In the genomic region with DNA sequence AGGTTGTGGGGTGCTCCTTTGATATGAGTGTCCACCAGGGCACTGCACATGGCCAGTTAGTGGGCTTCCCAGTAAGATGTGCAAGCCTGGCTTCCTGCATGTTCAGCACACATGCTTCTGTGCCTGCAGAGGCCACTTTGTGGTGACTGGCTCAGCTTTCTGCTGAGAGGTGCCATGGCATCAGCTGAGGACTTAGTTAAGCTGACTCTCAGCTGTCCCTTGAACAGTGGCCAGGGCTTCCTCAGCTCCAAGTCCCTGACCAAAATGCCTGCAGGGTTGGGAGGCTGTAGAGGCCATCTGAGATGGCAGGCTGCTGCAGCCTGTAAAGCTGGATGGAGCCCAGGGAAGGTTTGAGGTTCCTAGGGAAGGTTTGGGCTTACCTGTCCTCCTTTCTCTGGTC, we compare ENCODE assay signal across 26 mouse cellular contexts. TPM values are rescaled to one million over a fixed set of nuclear protein-coding genes. Genes with fewer than 3 reads are reported as not detected.
DNase-seq lines count a peak whose midpoint lies in the region; ATAC-seq and TF ChIP-seq lines count a peak whose summit lies in the region.
"Had no signal": no experiment of that assay in that cellular context is flagged by ENCODE, and none has a peak within 500 bp of the region (broad histone marks: within the 10 kb centered on the region; RNA-seq: fewer than 3 reads in every experiment).

No protein-coding gene starts in this region.

- TF ChIP-seq POLR2A in myocyte (IDR thresholded peaks at IDR 0.05; ENCODE audit: insufficient read length, low read depth), result no peak

- no peak overlapping the region for H3ac ChIP-seq in myocyte (ENCODE audit: control insufficient read depth, insufficient read length)

- peaks cover 33% of the 10 kb centered on the region for H3K79me2 ChIP-seq in myocyte (ENCODE audit: control insufficient read depth, insufficient read depth)

- H3K9ac ChIP-seq in forebrain, postnatal 0 days, result no peak overlapping the region
- H3K9ac ChIP-seq: embryonic facial prominence, embryonic 12.5 days; kidney, embryonic 15.5 days; limb, embryonic 13.5 days; liver, embryonic 13.5 days; lung, embryonic 15.5 days; midbrain, embryonic 15.5 days had no signal

- no peak for ATAC-seq in forebrain, postnatal 0 days
- ATAC-seq: CD4-positive, CD25-positive, alpha-beta regulatory T cell, adult 4 months; forebrain, embryonic 14.5 days; hindbrain, postnatal 0 days; intestine, postnatal 0 days; midbrain, embryonic 15.5 days; Patski had no signal

- DNase-seq in gastrocnemius, adult 18-20 months (ENCODE audit: low spot score), result peak; percentile 61
- DNase-seq in gastrocnemius, postnatal 4 days (ENCODE audit: low spot score in 2 of 2), result no peak
- peak; percentile 77 to 89 for DNase-seq in cerebellum, adult 18-20 months
- peak; percentile 77 to 86 for DNase-seq in cerebellum, postnatal 25 days
- DNase-seq in frontal cortex, postnatal 36 days (ENCODE audit: low spot score in 2 of 2), result no peak
- DNase-seq in forebrain, postnatal 0 days, result no peak
- DNase-seq: adrenal gland, postnatal 10 days; kidney, postnatal 4 days; layer of hippocampus, adult 9-11 months; liver, embryonic 13.5 days; right cerebral cortex, postnatal 4 days; thymus, postnatal 14 days had no signal

- no peaks in the 10 kb centered on the region for H3K36me3 ChIP-seq in myocyte (ENCODE audit: control insufficient read depth, insufficient read depth)
- no peaks in the 10 kb centered on the region for H3K36me3 ChIP-seq in forebrain, postnatal 0 days (ENCODE audit: insufficient read depth)
- H3K36me3 ChIP-seq: liver, embryonic 13.5 days; lung, embryonic 15.5 days; midbrain, embryonic 15.5 days had no signal

- no peaks in the 10 kb centered on the region for H3K4me1 ChIP-seq in forebrain, postnatal 0 days (ENCODE audit: insufficient read depth)
- H3K4me1 ChIP-seq: hindbrain, embryonic 10.5 days; midbrain, embryonic 15.5 days had no signal

- H3K4me3 ChIP-seq in myocyte, result no peak overlapping the region
- no peak overlapping the region for H3K4me3 ChIP-seq in forebrain, postnatal 0 days (ENCODE audit: low read depth, low read length)
- H3K4me3 ChIP-seq: embryonic facial prominence, embryonic 12.5 days; heart, embryonic 10.5 days; hindbrain, embryonic 10.5 days; kidney, embryonic 15.5 days; limb, embryonic 13.5 days; liver, embryonic 13.5 days; lung, embryonic 15.5 days; midbrain, embryonic 15.5 days had no signal

- TF ChIP-seq CTCF in forebrain, postnatal 0 days (IDR thresholded peaks at IDR 0.05; ENCODE audit: low read depth), result no peak

- no peak overlapping the region for H3K27ac ChIP-seq in forebrain, postnatal 0 days (ENCODE audit: low read depth, low read length)
- H3K27ac ChIP-seq: embryonic facial prominence, embryonic 12.5 days; heart, embryonic 10.5 days; hindbrain, embryonic 10.5 days; hindbrain, postnatal 0 days; kidney, embryonic 15.5 days; limb, embryonic 13.5 days; liver, embryonic 13.5 days; lung, embryonic 15.5 days; macrophage; midbrain, embryonic 15.5 days had no signal

- H3K4me2 ChIP-seq in myocyte (ENCODE audit: low read depth), result no peak overlapping the region
- no peak overlapping the region for H3K4me2 ChIP-seq in forebrain, postnatal 0 days (ENCODE audit: low read depth)
- H3K4me2 ChIP-seq: embryonic facial prominence, embryonic 12.5 days; kidney, embryonic 15.5 days; limb, embryonic 13.5 days; liver, embryonic 13.5 days; lung, embryonic 15.5 days; midbrain, embryonic 15.5 days had no signal

- no peaks in the 10 kb centered on the region for H3K9me3 ChIP-seq in forebrain, postnatal 0 days (ENCODE audit: low read length)
- H3K9me3 ChIP-seq: embryonic facial prominence, embryonic 12.5 days; heart, embryonic 10.5 days; hindbrain, embryonic 10.5 days; kidney, embryonic 15.5 days; limb, embryonic 13.5 days; liver, embryonic 13.5 days; lung, embryonic 15.5 days; midbrain, embryonic 15.5 days had no signal

- no peaks in the 10 kb centered on the region for H3K27me3 ChIP-seq in myocyte (ENCODE audit: control insufficient read depth, insufficient read depth, insufficient read length)
- H3K27me3 ChIP-seq in forebrain, postnatal 0 days (ENCODE audit: insufficient read depth, low read length), result no peaks in the 10 kb centered on the region
- H3K27me3 ChIP-seq: embryonic facial prominence, embryonic 12.5 days; kidney, embryonic 15.5 days; limb, embryonic 13.5 days; liver, embryonic 13.5 days; lung, embryonic 15.5 days; midbrain, embryonic 15.5 days; Patski had no signal

TF ChIP-seq in myocyte, 11 proteins besides CTCF, POLR2A, EP300 and RAD21:
- TF ChIP-seq MYOG (IDR thresholded peaks at IDR 0.05; ENCODE audit: control insufficient read depth in 1 of 3, insufficient read depth in 1 of 3, insufficient read length in 2 of 3, low read depth in 2 of 3) (peak in 2 of 3 experiments; percentile 58 to 79), REST (IDR thresholded peaks at IDR 0.05; ENCODE audit: insufficient read depth, insufficient read length) (no peak), MYOD1 (IDR thresholded peaks at IDR 0.05; ENCODE audit: control insufficient read depth in 1 of 3, insufficient read length in 2 of 3, low read depth in 2 of 3) (peak in 2 of 3 experiments; percentile 12 to 70)

RNA-seq across cellular contexts. Expression of a gene that starts 19.1 kb away (rescaled TPM):
- total RNA-seq in gastrocnemius, adult 18-20 months (2021), result 10 to 100 TPM; 77.1 to 92.8 TPM
- 100 to 1,000 TPM; 104 TPM for total RNA-seq in gastrocnemius, postnatal 4 days (2021)
- polyA plus RNA-seq in myocyte (2012; fragmentation: generic; extraction: Trizol), result 37.8 TPM
- 8.8 and 9.4 TPM in 2 replicates for total RNA-seq in forebrain, postnatal 0 days (2014; rRNA removed)
- polyA plus RNA-seq in forebrain, postnatal 0 days (2015; fragmentation: Nextera tagmentation; extraction: Ambion mirVana), result 12.8 and 16.3 TPM in 2 replicates

Comparison
In these comparisons a context has a peak if more than half of its experiments do, and no peak if none do; other contexts are left out.
1. DNase-seq: peak in gastrocnemius, adult 18-20 months (single experiment), cerebellum, adult 18-20 months (2 of 2) and cerebellum, postnatal 25 days (2 of 2); none in gastrocnemius, postnatal 4 days (0 of 2), frontal cortex, postnatal 36 days (0 of 2) and forebrain, postnatal 0 days (single experiment).